Mouse (Mus musculus): Measurements from ENCODE around the gene Fbxo5. TPM values are rescaled to one million over a fixed set of nuclear protein-coding genes. Genes with fewer than 3 reads are reported as not detected.

The Fbxo5 gene
- polyA plus RNA-seq, 2 experiments, result 43.5 to 52.7 TPM

GRCm38 (mm10) chr10:5804691-5805156 is 676 bp downstream of the Fbxo5 start:
- ATAC-seq (ENCODE audit: low FRiP score, low read depth) (no peak), DNase-seq (ENCODE audit: low spot score) (peak; percentile 7)
- Histone ChIP-seq H3K4me3 (replicated peaks; ENCODE audit: low read length) (peak overlapping the region; percentile 75), H3K4me2 (replicated peaks; ENCODE audit: low read depth, low read length, severe bottlenecking) (peak overlapping the region; percentile 94), H3K36me3 (ENCODE audit: control insufficient read depth, insufficient read depth, low read length) (peaks cover 31% of the 10 kb centered on the region), H3K9ac (ENCODE audit: low read depth, low read length, severe bottlenecking) (peak overlapping the region; percentile 72), H3K27me3 (ENCODE audit: control insufficient read depth, insufficient read depth, low read length) (no peaks in the 10 kb centered on the region), H3K9me3 (ENCODE audit: control insufficient read depth, low read length) (no peaks in the 10 kb centered on the region), H3K4me1 (ENCODE audit: control insufficient read depth, insufficient read depth, low read length) (peaks cover 11% of the 10 kb centered on the region), H3K27ac (replicated peaks; ENCODE audit: low read depth, low read length) (peak overlapping the region; percentile 62)
- WGBS, result 0% methylated on average over 23 of the region's 24 CpGs
- TF ChIP-seq POLR2A (IDR thresholded peaks at IDR 0.05; ENCODE audit: borderline replicate concordance, extremely low read depth, insufficient read depth, insufficient read length), result no peak

- no peak for TF ChIP-seq POLR2A (IDR thresholded peaks at IDR 0.05; ENCODE audit: borderline replicate concordance, extremely low read depth, insufficient read depth, insufficient read length)
- Histone ChIP-seq H3K27me3 (ENCODE audit: control insufficient read depth, insufficient read depth, low read length) (no peaks in the 10 kb centered on the region), H3K36me3 (ENCODE audit: control insufficient read depth, insufficient read depth, low read length) (peaks cover 37% of the 10 kb centered on the region), H3K4me3 (replicated peaks; ENCODE audit: low read length) (peak overlapping the region; percentile 75), H3K9ac (ENCODE audit: low read depth, low read length, severe bottlenecking) (peak overlapping the region; percentile 31), H3K9me3 (ENCODE audit: control insufficient read depth, low read length) (no peaks in the 10 kb centered on the region), H3K4me1 (ENCODE audit: control insufficient read depth, insufficient read depth, low read length) (peaks cover 11% of the 10 kb centered on the region), H3K4me2 (replicated peaks; ENCODE audit: low read depth, low read length, severe bottlenecking) (peak overlapping the region; percentile 94), H3K27ac (replicated peaks; ENCODE audit: low read depth, low read length) (no peak overlapping the region)
- DNase-seq (ENCODE audit: low spot score) (no peak), ATAC-seq (ENCODE audit: low FRiP score, low read depth) (no peak)
- WGBS, result 0% methylated on average over 1 of the region's 1 CpGs
Observed at GRCm38 (mm10) chr10:5803739-5804138, 1.7 kb downstream of the Fbxo5 start.

GRCm38 (mm10) chr10:5802866-5803265 is 2.5 kb downstream of the Fbxo5 start:
- H3K36me3 ChIP-seq (ENCODE audit: control insufficient read depth, insufficient read depth, low read length), result peaks cover 46% of the 10 kb centered on the region
- ATAC-seq (ENCODE audit: low FRiP score, low read depth) (no peak), DNase-seq (ENCODE audit: low spot score) (no peak)
- H3K9ac ChIP-seq (ENCODE audit: low read depth, low read length, severe bottlenecking), result peak overlapping the region; percentile 31; the same call in 1 of the 2 replicates
- no peaks in the 10 kb centered on the region for H3K9me3 ChIP-seq (ENCODE audit: control insufficient read depth, low read length)
- 31% methylated on average over 6 of the region's 6 CpGs for WGBS
- H3K4me3 ChIP-seq (replicated peaks; ENCODE audit: low read length), result peak overlapping the region; percentile 75
- peak overlapping the region; percentile 94 for H3K4me2 ChIP-seq (replicated peaks; ENCODE audit: low read depth, low read length, severe bottlenecking)
- H3K4me1 ChIP-seq (ENCODE audit: control insufficient read depth, insufficient read depth, low read length), result peaks cover 11% of the 10 kb centered on the region
- no peak for TF ChIP-seq POLR2A (IDR thresholded peaks at IDR 0.05; ENCODE audit: borderline replicate concordance, extremely low read depth, insufficient read depth, insufficient read length)
- no peak overlapping the region for H3K27ac ChIP-seq (replicated peaks; ENCODE audit: low read depth, low read length)
- no peaks in the 10 kb centered on the region for H3K27me3 ChIP-seq (ENCODE audit: control insufficient read depth, insufficient read depth, low read length)

GRCm38 (mm10) chr10:5800490-5800889 is 4.9 kb downstream of the Fbxo5 start:
- H3K9me3 ChIP-seq (ENCODE audit: control insufficient read depth, low read length), result no peaks in the 10 kb centered on the region
- H3K4me1 ChIP-seq (ENCODE audit: control insufficient read depth, insufficient read depth, low read length), result peaks cover 11% of the 10 kb centered on the region
- ATAC-seq (ENCODE audit: low FRiP score, low read depth), result no peak
- no peak overlapping the region for H3K4me3 ChIP-seq (replicated peaks; ENCODE audit: low read length)
- H3K4me2 ChIP-seq (replicated peaks; ENCODE audit: low read depth, low read length, severe bottlenecking), result no peak overlapping the region
- H3K9ac ChIP-seq (ENCODE audit: low read depth, low read length, severe bottlenecking), result no peak overlapping the region
- peak; percentile 26 for DNase-seq (ENCODE audit: low spot score)
- no peaks in the 10 kb centered on the region for H3K27me3 ChIP-seq (ENCODE audit: control insufficient read depth, insufficient read depth, low read length)
- 96% methylated on average over 1 of the region's 1 CpGs for WGBS
- H3K36me3 ChIP-seq (ENCODE audit: control insufficient read depth, insufficient read depth, low read length), result peaks cover 46% of the 10 kb centered on the region
- no peak for TF ChIP-seq POLR2A (IDR thresholded peaks at IDR 0.05; ENCODE audit: borderline replicate concordance, extremely low read depth, insufficient read depth, insufficient read length)
- no peak overlapping the region for H3K27ac ChIP-seq (replicated peaks; ENCODE audit: low read depth, low read length)

GRCm38 (mm10) chr10:5798069-5798468 is 7.3 kb downstream of the Fbxo5 start:
- H3K4me2 ChIP-seq (replicated peaks; ENCODE audit: low read depth, low read length, severe bottlenecking), result no peak overlapping the region
- no peak overlapping the region for H3K9ac ChIP-seq (ENCODE audit: low read depth, low read length, severe bottlenecking)
- peaks cover 4% of the 10 kb centered on the region for H3K4me1 ChIP-seq (ENCODE audit: control insufficient read depth, insufficient read depth, low read length)
- 86% methylated on average over 4 of the region's 4 CpGs for WGBS
- H3K9me3 ChIP-seq (ENCODE audit: control insufficient read depth, low read length), result no peaks in the 10 kb centered on the region
- DNase-seq (ENCODE audit: low spot score) (no peak), ATAC-seq (ENCODE audit: low FRiP score, low read depth) (0 out of 2 replicates have a peak, but pooled peaks have one; percentile 13)
- H3K36me3 ChIP-seq (ENCODE audit: control insufficient read depth, insufficient read depth, low read length), result peaks cover 46% of the 10 kb centered on the region
- no peak overlapping the region for H3K27ac ChIP-seq (replicated peaks; ENCODE audit: low read depth, low read length)
- no peak for TF ChIP-seq POLR2A (IDR thresholded peaks at IDR 0.05; ENCODE audit: borderline replicate concordance, extremely low read depth, insufficient read depth, insufficient read length)
- H3K4me3 ChIP-seq (replicated peaks; ENCODE audit: low read length), result no peak overlapping the region
- H3K27me3 ChIP-seq (ENCODE audit: control insufficient read depth, insufficient read depth, low read length), result no peaks in the 10 kb centered on the region

Measured in limb, embryonic 14.5 days (tissue).